Mouse (Mus musculus): ENCODE measurements around the gene Pnpla3.

DNA sequence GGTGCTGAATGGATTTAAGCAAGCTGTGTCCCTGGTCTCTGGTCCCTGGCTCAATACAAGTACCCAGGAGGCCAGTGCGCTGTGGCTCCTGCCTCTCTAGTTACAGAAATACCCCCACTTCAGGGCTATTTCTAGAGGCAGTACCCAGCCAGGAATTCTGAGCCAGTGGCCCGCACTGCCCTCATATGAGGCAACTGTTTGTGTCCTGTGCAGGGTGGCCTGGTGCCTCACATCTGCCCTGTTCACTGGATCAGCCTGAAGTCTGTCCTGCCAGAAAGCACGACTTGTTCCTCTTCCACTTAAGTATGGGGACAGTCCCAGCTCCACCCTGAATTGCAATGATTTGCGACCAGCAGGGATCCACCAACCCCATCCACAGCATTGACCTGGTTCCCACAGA, 34.2 kb upstream of the Pnpla3 start:
- TF ChIP-seq CTCF (IDR thresholded peaks at IDR 0.05; ENCODE audit: low read depth, low read length) (no peak), POLR2A (IDR thresholded peaks at IDR 0.05; ENCODE audit: extremely low read depth, insufficient read depth, low read length) (no peak)

All from liver, adult 2 months (tissue).